In the genomic region with DNA sequence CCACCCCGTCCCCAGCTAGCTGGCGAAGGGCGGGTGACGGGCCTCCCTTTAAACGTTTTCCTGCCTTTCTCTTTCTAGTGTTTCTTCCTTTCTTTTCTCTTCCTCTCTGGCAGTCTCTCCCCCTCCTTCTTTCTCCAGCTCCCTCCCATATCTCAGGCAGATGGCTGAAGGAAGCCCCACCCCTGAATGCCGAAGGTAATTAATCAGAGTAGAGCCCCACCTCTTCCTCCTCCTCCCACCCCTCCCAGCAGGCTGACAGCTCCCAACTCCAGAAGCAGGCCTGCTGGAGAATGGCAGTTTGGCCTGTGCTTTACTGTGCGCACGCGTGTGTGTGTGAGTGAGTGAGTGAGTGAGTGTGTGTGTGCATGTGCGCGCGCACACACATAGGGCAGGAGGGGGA, we compare ENCODE assay signal across 8 mouse cellular contexts.
DNase-seq lines count a peak whose midpoint lies in the region; ATAC-seq and TF ChIP-seq lines count a peak whose summit lies in the region.

No protein-coding gene starts in this region.

- peak overlapping the region; percentile 66 for H3K4me2 ChIP-seq in embryonic facial prominence, embryonic 12.5 days (replicated peaks)
- peak overlapping the region; percentile 62 for H3K4me2 ChIP-seq in kidney, embryonic 14.5 days (replicated peaks; ENCODE audit: low read depth, low read length)
- peak overlapping the region; percentile 74 for H3K4me2 ChIP-seq in limb, embryonic 14.5 days (replicated peaks; ENCODE audit: low read depth, low read length, severe bottlenecking)
- H3K4me2 ChIP-seq in midbrain, postnatal 0 days (ENCODE audit: low read depth, low read length, poor library complexity, severe bottlenecking) = peak overlapping the region; percentile 65

- TF ChIP-seq POLR2A in limb, embryonic 14.5 days (IDR thresholded peaks at IDR 0.05; ENCODE audit: borderline replicate concordance, extremely low read depth, insufficient read depth, insufficient read length) = no peak

- peak overlapping the region; percentile 93 for H3K27ac ChIP-seq in embryonic facial prominence, embryonic 12.5 days
- H3K27ac ChIP-seq in kidney, embryonic 14.5 days (ENCODE audit: low read depth, low read length) = peak overlapping the region; percentile 90
- H3K27ac ChIP-seq in limb, embryonic 14.5 days (replicated peaks; ENCODE audit: low read depth, low read length) = peak overlapping the region; percentile 93
- H3K27ac ChIP-seq in midbrain, postnatal 0 days (ENCODE audit: low read depth, low read length) = peak overlapping the region; percentile 96

- H3K27me3 ChIP-seq in embryonic facial prominence, embryonic 12.5 days = no peaks in the 10 kb centered on the region
- H3K27me3 ChIP-seq in kidney, embryonic 14.5 days (ENCODE audit: control insufficient read depth, insufficient read depth, low read length) = no peaks in the 10 kb centered on the region
- H3K27me3 ChIP-seq in limb, embryonic 14.5 days (ENCODE audit: control insufficient read depth, insufficient read depth, low read length) = no peaks in the 10 kb centered on the region
- H3K27me3 ChIP-seq in midbrain, postnatal 0 days (ENCODE audit: insufficient read depth, low read length) = no peaks in the 10 kb centered on the region

- under 1% methylated on average over 12 of the region's 12 CpGs for WGBS in embryonic facial prominence, embryonic 12.5 days
- WGBS in kidney, embryonic 14.5 days = 2% methylated on average over 12 of the region's 12 CpGs
- WGBS in limb, embryonic 14.5 days = 2% methylated on average over 12 of the region's 12 CpGs
- under 1% methylated on average over 12 of the region's 12 CpGs for WGBS in midbrain, postnatal 0 days

- peak; percentile 59 for TF ChIP-seq CTCF in midbrain, postnatal 0 days (IDR thresholded peaks at IDR 0.05)

- DNase-seq in urinary bladder, adult 18-20 months (ENCODE audit: low spot score in 2 of 2) = peak; percentile 61 to 82
- no peak for DNase-seq in urinary bladder, postnatal 10 days (ENCODE audit: low spot score)
- DNase-seq in heart, adult 9 months (ENCODE audit: low spot score in 2 of 2) = peak; percentile 86 to 87
- DNase-seq in limb, embryonic 14.5 days (ENCODE audit: low spot score) = peak; percentile 93
- DNase-seq in midbrain, postnatal 0 days (ENCODE audit: low spot score) = peak; percentile 97
- peak; percentile 66 for DNase-seq in testis, postnatal 14 days (ENCODE audit: low spot score)

- peak overlapping the region; percentile 55 for H3K4me3 ChIP-seq in embryonic facial prominence, embryonic 12.5 days
- H3K4me3 ChIP-seq in kidney, embryonic 14.5 days (ENCODE audit: low read length) = peak overlapping the region; percentile 50
- H3K4me3 ChIP-seq in limb, embryonic 14.5 days (replicated peaks; ENCODE audit: low read length) = peak overlapping the region; percentile 43
- peak overlapping the region; percentile 60 for H3K4me3 ChIP-seq in midbrain, postnatal 0 days (ENCODE audit: low read depth, low read length)

- peak overlapping the region; percentile 65 for H3K9ac ChIP-seq in embryonic facial prominence, embryonic 12.5 days
- H3K9ac ChIP-seq in kidney, embryonic 14.5 days (ENCODE audit: low read depth, low read length) = peak overlapping the region; percentile 65
- peak overlapping the region; percentile 62 for H3K9ac ChIP-seq in limb, embryonic 14.5 days (ENCODE audit: low read depth, low read length, severe bottlenecking)
- peak overlapping the region; percentile 82 for H3K9ac ChIP-seq in midbrain, postnatal 0 days (replicated peaks; ENCODE audit: low read length, poor library complexity, severe bottlenecking)

- peaks cover 44% of the 10 kb centered on the region for H3K4me1 ChIP-seq in embryonic facial prominence, embryonic 12.5 days
- H3K4me1 ChIP-seq in kidney, embryonic 14.5 days (ENCODE audit: control insufficient read depth, insufficient read depth, low read length) = peaks cover 22% of the 10 kb centered on the region
- H3K4me1 ChIP-seq in limb, embryonic 14.5 days (ENCODE audit: control insufficient read depth, insufficient read depth, low read length) = peaks cover 46% of the 10 kb centered on the region
- peaks cover 14% of the 10 kb centered on the region for H3K4me1 ChIP-seq in midbrain, postnatal 0 days (ENCODE audit: insufficient read depth, low read length)

- H3K36me3 ChIP-seq in embryonic facial prominence, embryonic 12.5 days = no peaks in the 10 kb centered on the region
- H3K36me3 ChIP-seq in kidney, embryonic 14.5 days (ENCODE audit: control insufficient read depth, insufficient read depth, low read length) = no peaks in the 10 kb centered on the region
- H3K36me3 ChIP-seq in limb, embryonic 14.5 days (ENCODE audit: control insufficient read depth, insufficient read depth, low read length) = no peaks in the 10 kb centered on the region; the same call in 1 of the 2 replicates
- no peaks in the 10 kb centered on the region for H3K36me3 ChIP-seq in midbrain, postnatal 0 days (ENCODE audit: insufficient read depth, low read length)

- peak; percentile 88 for ATAC-seq in embryonic facial prominence, embryonic 12.5 days (ENCODE audit: insufficient number of reproducible peaks, insufficient read depth, low FRiP score, low TSS enrichment)
- ATAC-seq in kidney, embryonic 14.5 days (ENCODE audit: low FRiP score, low TSS enrichment) = peak; percentile 90
- peak; percentile 87 for ATAC-seq in limb, embryonic 14.5 days (ENCODE audit: low FRiP score, low read depth)
- ATAC-seq in midbrain, postnatal 0 days (ENCODE audit: low FRiP score) = peak; percentile 92

- H3K9me3 ChIP-seq in embryonic facial prominence, embryonic 12.5 days = no peaks in the 10 kb centered on the region
- H3K9me3 ChIP-seq in kidney, embryonic 14.5 days (ENCODE audit: control insufficient read depth, low read length) = no peaks in the 10 kb centered on the region
- no peaks in the 10 kb centered on the region for H3K9me3 ChIP-seq in limb, embryonic 14.5 days (ENCODE audit: control insufficient read depth, low read length)
- no peaks in the 10 kb centered on the region for H3K9me3 ChIP-seq in midbrain, postnatal 0 days (ENCODE audit: low read length)
